Comparison of ENCODE assay signal across 11 mouse cellular contexts in genomic region chr14:120270633-120271032, GRCm38 (mm10).
"Had no signal": no experiment of that assay in that cellular context is flagged by ENCODE, and none has a peak within 500 bp of the region (broad histone marks: within the 10 kb centered on the region; RNA-seq: fewer than 3 reads in every experiment).

No protein-coding gene starts in this region.

- H3K9me3 ChIP-seq: limb, embryonic 13.5 days; neural tube, embryonic 12.5 days had no signal

- H3K4me2 ChIP-seq: limb, embryonic 13.5 days; neural tube, embryonic 12.5 days had no signal

- H3K4me3 ChIP-seq: limb, embryonic 13.5 days; neural tube, embryonic 12.5 days had no signal

- H3K36me3 ChIP-seq: limb, embryonic 13.5 days; neural tube, embryonic 12.5 days had no signal

- DNase-seq: kidney, postnatal 25 days; left cerebral cortex, postnatal 4 days; lung, adult 18-20 months; midbrain, embryonic 14.5 days; spleen, adult 18-20 months; thymus, postnatal 14 days had no signal

- H3K27me3 ChIP-seq: limb, embryonic 13.5 days; neural tube, embryonic 12.5 days had no signal

- H3K9ac ChIP-seq: limb, embryonic 13.5 days; liver, embryonic 14.5 days; neural tube, embryonic 12.5 days had no signal

- ATAC-seq: hindbrain, embryonic 16.5 days; inflammation-experienced regulatory T-cells, adult 6 months had no signal

- H3K27ac ChIP-seq: limb, embryonic 13.5 days; liver, embryonic 14.5 days; neural tube, embryonic 12.5 days had no signal
